Mouse (Mus musculus) cerebellum, postnatal 36 days (tissue): ENCODE results near the gene Gm21083.
"Not testable (repeated sequence)": the region's sequence is repeated elsewhere in the genome, so short reads cannot be mapped to it uniquely, and the experiment has no call there.

Source experiments
- DNase-seq, 2 experiments: peaks; one replicate each; pipeline ENCODE4 v3.0.0; 2021 to 2022; ENCODE audit warnings: mixed read lengths in 2 of 2

Gene Gm21083

DNA sequence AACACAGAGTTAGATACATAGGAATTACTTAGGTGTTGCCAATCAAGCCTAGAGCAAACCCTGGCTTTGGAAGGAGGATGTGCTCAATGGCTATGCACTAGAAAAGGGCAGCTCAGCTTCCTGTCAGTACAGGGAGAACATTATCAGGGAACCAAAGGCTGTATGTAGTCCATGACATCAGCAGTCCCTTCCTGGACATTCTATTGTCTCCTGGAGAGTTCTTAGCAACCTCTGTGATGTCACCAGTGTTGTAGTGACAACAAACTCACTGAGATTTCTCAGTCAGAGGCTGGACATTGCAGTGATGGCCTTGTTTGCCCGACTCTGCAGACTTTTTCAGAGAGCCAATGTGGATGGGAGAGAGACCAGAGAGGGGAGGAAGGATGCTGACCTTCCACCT, at the start of gene Gm21083:
Gene Gm21083 (plus strand): TSS at position 301 of the 400 bp plus-strand sequence.
- DNase-seq, result not testable (repeated sequence)

DNA sequence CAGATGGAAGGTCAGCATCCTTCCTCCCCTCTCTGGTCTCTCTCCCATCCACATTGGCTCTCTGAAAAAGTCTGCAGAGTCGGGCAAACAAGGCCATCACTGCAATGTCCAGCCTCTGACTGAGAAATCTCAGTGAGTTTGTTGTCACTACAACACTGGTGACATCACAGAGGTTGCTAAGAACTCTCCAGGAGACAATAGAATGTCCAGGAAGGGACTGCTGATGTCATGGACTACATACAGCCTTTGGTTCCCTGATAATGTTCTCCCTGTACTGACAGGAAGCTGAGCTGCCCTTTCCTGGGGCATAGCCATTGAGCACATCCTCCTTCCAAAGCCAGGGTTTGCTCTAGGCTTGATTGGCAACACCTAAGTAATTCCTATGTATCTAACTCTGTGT, 48.0 kb upstream of the Gm21083 start, which contains the start of gene Gm21190:
Gene Gm21190 (minus strand): TSS at position 101 of the 400 bp plus-strand sequence.
- not testable (repeated sequence) for DNase-seq

DNA sequence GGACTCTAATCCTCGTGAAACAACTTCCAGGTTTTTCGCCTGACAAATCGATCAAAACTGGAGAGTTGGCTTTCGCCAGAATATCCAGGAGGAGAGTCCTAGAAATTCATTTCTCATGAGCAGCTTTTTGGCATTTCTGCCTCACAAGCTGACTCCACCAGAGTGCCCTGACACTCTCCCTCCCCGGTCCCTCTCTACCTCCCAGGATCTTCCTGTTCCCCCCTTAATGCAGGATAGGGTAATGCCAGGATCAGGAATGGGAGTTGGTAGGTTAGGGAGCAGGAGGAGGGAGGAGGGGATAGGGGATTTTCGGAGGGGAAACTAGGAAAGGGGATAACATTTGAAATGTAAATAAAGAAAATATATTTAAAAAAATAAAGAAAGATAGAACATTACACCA, 28.5 kb upstream of the Gm21083 start:
- not testable (repeated sequence) for DNase-seq

DNA sequence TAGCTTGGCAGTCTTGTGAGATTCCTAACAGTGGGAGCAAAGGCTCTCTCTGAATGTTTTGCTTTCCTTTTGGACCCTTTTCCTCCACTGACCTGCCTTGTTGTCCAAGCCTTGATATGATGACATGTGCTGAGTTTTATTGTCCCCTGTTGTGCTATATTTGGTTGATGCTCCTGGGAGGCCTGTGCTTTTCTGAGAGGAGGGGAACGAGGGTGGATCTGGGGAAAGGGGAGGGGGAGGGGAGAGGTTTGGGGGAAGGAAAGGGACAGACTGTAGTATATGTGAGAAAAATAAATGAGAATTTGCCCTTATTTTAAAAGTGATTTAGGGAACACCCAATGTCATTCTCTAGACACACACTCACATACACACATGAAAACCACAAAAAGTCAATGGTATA, 28.0 kb upstream of the Gm21083 start:
- DNase-seq, result not testable (repeated sequence)

DNA sequence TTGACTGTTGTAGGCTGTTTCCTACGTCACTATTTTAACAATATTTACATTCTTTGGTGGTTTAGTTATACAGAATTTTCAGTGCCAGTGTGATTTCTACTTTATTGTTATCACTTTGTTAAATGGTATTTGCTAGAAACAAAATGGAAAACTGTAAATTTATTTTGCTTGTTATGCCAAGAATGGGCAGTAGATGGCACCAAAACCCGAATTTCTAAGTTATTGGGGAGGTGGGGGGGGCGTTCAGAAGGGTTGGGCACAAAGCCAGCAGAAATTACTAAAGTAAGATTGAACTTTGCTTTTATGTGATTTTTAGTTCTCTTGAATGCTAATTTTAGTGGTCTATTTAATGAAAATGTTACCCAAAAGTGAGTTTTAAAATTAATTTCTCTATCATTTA, 27.5 kb upstream of the Gm21083 start:
- DNase-seq, result not testable (repeated sequence)

DNA sequence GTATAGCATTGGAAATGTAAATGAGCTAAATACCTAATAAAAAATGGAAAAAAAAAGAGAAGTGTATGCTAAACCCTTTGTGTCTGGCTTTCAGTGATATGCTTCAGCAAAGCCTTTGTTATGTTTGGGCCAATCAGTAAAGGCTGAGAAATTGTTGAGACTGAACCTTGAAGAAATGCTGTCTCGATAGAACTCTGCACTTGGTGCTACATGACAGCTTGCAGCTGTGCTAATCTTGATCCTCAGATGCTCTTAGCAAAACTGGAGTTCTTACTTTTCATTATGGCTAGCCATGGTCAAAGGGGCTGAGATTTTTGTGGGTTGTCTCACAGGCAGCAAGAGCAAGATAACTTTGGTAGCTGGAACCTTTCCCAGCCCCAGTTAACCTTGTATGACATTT, 18.5 kb upstream of the Gm21083 start:
- not testable (repeated sequence) for DNase-seq

DNA sequence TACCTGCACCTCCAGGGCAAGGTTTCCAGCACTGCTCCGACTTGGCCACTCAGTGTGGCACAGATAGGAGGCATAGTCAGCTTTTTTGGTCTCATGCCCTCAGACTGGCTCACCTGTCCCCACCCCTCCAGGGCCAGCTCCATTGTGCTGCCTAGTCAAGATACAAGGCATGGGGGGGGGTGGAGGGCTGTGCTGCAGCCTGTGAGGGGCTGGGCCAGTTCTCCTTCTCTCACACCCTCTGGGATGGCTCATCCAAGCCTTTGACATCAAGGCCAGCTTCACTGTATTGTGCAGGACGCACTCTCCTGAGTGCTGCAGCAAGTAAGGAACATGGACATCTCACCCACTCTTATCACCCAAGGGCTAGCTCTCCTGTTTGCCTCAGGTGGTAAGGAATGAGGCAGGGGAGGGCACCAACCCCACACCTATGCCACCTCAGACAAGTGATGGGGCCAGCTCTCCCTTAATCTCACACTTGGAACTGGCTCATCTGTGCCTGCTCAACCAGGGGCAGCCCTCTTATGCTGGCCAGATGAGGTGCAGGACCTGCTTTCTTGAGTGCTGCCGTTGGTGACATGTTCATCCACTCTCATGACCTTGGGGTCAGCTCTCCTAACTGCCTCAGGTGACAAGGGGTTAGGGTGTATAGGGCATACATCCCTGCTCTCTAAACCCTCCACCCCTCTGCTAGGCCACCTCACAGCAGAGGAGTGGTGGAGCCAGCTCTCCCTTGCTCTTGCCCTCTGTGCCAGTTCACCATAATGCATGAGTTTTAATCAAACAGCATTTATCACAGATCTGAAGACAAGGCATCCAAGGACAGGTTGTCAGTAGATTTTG, 15.5 kb upstream of the Gm21083 start:
- not testable (repeated sequence) for DNase-seq

DNA sequence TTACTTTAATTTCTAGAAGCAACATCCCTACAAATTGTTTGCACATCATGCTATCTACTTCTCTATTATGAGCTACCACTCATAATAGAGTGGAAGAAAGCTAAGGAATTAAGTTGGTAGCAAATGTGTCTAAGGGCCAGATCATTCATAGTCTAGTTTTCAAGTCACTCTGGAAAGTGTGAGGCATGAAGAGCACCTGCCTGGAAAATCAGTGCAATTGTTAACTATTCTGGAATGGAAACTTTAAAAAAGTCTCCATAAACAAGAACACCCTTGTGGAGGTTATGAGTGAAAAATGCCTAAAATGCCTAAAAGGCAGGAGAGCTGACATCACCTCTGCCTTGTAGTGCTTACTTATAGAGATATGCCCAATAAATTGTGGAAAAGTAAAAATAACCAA, 3.4 kb upstream of the Gm21083 start:
- DNase-seq, result not testable (repeated sequence)

DNA sequence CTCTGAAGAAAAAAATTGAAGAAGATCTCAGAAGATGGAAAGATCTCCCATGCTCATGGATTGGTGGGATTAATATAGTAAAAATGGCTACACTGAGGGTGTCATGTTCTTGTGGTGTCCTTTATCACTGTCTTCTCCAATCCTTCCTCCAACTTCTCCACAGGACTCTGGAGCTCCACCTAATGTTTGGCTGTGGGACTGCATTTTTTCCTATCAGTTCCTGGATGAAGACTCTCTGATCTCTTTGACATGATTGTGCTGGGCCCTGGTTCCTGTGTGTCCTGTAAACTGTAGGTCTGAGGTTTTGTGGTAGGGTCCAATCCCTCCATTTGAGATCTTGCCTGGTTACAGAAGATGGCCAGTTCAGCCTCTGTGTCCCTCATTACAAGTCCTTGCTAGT, 9.2 kb downstream of the Gm21083 start:
- DNase-seq, result not testable (repeated sequence)

DNA sequence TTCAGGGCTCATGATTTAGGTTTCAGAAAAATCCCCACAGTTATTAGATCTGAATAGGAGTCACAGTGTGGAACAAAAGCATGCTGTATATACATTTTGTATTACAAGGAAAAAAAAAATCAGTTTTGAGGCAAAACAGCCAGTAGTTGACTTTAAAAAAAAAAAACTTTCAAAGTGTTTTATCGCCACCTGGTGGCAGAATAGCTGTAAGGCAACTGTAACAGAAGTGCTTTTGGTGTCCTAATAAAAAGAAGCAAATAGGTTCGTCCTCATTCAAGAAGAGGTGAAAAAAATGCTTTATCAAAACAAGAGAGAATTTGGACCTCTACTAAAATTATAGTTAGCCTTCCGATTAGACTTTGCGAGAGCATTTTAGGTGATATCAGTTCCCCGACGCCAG, 11.2 kb downstream of the Gm21083 start:
- DNase-seq, result peak in 1 of 2 experiments; percentile 4

DNA sequence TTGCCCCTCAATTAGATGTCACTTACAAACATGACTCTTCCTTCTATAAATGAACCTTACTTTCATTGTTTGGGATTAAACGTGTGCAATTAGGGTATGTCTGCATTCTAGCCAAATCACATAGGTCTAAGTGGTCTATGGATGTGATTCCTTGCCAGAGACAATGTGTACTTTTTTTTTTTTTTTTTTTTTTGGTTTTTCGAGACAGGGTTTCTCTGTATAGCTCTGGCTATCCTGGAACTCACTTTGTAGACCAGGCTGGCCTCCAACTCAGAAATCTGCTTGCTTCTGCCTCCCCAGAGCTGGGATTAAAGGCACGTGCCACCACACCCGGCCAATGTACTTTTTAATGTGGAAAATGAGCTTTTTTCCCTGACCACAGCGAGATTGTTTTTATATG, 13.5 kb downstream of the Gm21083 start:
- not testable (repeated sequence) for DNase-seq

DNA sequence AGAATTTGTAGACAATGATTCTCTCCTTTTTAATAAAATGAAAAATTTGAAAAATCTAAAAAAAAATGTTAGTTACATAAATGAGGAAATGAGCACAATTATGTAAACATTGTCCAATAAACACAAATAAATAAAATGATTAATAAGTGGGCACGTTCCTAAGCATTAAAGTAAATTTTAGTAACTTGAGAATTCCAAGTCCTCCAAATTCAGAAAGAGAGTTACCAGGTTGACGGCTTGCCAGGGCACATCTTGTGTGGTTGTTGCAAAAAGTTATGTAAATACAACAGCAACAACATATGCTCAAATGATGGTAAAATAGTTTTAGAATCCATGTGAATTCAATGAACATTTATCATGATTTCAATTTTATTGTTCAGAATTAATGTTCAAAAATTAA, 14.4 kb downstream of the Gm21083 start:
- DNase-seq, result not testable (repeated sequence)

DNA sequence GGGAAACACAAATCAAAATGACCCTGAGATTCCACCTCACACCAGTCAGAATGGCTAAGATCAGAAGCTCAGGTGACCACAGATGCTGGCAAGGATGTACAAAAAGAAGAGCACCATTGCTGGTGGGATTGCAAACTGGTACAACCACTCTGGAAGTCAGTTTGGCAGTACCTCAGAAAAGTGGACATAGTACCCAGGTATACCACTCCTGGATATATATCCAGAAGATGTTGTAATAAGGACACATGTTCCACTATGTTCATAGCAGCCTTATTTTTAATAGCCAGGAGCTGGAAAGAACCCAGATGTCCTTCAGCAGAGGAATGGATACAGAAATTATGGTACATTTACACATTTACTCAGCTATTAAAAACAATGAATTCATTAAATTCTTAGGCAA, 21.7 kb downstream of the Gm21083 start:
- DNase-seq, result not testable (repeated sequence)

DNA sequence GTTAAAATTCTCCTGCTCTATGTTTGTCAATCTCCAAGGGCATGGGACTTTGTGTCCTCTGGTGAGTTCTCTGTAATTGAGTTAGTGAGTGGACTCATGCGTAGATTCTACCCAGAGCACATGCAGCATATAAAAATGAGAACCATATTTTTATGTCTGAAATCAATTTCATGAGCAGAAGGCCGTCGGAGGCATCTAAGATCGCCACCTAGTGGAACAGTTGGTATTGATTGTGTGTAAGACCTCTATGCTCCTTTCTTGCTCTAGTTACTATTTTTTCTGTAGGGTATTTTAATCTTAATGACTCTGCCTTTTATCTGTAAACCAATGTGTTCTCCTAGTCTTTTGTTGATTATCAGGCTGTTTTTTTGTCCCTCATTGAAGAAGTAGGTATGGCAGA, 23.2 kb downstream of the Gm21083 start:
- DNase-seq, result not testable (repeated sequence)

DNA sequence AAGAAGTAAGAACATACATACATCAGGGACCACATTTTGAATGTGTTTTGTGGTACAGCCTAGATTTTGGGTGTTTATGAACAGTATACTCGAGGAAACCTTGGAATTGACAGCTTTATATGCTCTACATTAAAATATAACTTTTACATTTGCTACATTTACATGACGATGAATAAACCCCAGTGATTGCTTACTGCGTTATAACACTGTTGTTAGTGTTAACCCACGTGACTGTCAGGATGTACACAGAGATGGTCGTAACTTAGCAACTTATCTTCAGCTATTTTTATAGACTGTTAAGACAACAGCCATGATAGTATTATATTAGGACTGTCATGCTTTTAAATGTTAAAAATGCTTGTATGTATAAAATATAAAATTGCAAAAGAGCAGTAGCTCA, 24.3 kb downstream of the Gm21083 start:
- DNase-seq, result not testable (repeated sequence)

DNA sequence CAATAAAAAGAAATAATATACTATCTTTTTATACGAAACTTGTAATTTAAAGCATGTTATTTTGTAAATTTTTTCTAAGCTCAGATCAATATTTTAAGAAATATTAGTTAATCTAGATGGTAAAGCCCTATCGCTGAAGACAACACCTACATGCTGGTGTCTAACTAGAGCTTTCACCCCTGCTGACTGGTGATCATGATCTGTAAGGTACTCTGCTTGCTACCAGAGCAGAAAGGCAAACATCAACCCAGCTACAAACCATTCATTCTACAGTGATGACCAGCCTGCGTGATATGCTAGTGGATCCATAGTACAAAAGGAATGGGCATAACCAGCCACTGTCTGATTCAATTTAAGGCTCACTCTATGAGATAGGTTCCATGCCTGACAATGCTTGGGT, 24.8 kb downstream of the Gm21083 start:
- not testable (repeated sequence) for DNase-seq

DNA sequence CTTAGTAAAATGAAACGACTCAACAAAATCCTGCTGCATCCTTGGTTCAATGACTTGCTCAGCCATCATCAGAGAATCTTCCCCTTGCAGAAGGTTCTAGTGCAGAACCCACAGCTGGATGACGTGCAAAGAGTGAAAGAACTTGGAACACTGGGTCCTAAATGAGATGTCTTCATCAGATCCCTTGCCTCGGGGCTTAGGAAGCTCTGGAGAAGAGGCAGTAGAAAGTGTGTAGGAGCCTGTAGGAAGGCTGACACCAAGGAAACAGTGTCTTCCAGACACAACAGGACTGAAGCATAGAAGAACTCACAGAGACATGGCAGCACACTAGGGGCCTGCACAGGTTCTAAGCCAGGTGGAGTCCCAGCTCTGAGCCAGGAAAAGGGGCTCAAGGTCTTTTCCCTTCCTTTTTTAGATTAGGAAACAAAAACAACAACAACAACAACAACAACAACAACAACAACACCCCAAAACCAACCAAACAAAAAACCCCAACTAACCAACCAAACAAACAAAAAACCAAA, 25.4 kb downstream of the Gm21083 start:
- DNase-seq, result not testable (repeated sequence)

DNA sequence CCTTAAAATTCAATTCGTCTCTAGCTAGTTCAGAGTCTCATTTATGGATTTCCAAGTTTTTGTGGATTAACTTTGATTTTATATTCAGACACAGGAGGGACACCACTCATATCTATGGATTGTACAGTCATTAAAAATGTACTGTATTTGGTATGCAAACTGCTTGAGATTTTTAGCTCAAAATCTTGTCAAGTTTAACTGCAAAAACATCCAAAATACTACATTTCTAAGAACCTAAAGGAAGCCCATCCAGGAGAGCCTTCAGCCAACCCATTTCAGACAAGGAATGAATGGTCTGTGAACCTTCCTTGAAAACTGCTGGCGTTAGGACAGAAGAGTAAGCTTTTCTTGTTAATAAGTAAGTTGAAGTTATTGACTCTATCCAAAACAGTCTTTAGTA, 25.9 kb downstream of the Gm21083 start:
- DNase-seq, result not testable (repeated sequence)

DNA sequence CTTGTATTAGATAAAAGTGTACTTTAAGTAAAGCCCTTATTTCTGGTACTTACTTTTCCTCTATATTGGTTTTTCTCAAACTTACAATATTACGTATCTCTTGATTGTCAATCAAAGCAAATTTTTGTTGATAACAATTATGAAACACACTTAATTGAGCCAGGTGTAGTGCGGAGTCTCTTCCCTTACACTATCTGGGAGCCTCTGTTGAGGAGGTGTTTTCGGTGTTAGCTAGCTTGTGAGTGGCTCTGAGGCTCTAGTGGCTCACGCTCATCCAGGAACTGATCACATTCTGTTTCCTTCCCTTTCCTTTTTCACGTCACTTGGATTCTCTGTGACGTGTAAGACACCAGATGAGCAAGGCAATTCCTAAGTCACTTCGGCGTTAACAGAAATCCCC, 26.5 kb downstream of the Gm21083 start:
- not testable (repeated sequence) for DNase-seq

DNA sequence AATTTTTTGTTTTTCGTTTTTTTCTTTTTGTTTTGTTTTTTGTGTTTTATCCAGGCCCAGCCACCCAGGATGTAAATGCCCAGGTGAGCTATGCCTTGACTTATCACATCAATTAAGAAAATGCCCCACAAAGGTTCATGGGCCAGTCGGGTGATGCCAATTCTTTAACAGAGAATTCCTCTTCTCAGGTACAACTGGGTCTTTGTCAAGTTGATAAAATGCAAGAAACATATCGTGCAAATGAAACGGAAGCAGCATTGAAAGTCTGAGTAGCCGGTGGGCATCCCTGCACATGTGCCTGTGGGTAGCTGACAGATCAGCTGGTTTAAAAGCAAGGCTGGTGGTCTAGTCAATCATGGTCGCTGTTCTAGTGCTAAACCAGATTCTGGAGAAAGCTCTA, 29.5 kb downstream of the Gm21083 start:
- DNase-seq, result peak in 1 of 2 experiments; percentile 6

DNA sequence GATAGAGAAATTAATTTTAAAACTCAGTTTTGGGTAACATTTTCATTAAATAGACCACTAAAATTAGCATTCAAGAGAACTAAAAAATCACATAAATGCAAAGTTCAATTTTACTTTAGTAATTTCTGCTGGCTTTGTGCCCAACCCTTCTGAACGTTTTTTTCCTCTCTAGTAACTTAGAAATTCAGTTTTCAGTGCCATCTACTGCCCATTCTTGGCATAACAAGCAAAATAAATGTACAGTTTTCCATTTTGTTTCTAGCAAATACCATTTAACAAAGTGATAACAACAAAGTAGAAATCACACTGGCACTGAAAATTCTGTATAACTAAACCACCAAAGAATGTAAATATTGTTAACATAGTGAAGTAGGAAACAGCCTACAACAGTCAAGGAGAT, 33.6 kb downstream of the Gm21083 start:
- DNase-seq, result not testable (repeated sequence)

DNA sequence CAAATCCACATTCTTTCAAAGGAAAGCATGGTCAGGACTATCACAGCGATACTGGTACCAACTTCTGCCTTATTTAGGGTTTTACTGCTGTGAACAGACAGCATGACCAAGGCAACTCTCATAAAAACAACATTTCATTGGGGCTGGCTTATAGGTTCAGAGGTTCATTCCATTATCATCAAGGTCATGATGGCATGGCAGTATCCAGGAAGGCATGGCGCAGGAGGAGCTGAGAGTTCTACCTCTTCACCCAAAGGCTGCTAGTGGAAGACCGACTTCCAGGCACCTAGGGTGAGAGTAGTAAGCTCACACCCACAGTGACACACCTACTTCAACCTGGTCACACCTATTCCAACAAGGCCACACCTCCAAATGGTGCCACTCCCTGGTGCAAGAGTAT, 39.1 kb downstream of the Gm21083 start:
- DNase-seq, result not testable (repeated sequence)

DNA sequence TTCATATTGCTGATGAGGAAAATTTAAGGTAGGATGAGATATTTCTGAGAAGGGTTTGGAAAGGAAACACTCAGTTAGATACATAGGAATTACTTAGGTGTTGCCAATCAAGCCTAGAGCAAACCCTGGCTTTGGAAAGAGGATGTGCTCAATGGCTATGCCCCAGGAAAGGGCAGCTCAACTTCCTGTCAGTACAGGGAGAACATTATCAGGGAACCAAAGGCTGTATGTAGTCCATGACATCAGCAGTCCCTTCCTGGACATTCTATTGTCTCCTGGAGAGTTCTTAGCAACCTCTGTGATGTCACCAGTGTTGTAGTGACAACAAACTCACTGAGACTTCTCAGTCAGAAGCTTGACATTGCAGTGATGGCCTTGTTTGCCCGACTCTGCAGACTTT, 41.6 kb downstream of the Gm21083 start, which contains the start of gene Speer4d:
Gene Speer4d (plus strand): TSS at position 301 of the 400 bp plus-strand sequence.
- DNase-seq, result not testable (repeated sequence)

DNA sequence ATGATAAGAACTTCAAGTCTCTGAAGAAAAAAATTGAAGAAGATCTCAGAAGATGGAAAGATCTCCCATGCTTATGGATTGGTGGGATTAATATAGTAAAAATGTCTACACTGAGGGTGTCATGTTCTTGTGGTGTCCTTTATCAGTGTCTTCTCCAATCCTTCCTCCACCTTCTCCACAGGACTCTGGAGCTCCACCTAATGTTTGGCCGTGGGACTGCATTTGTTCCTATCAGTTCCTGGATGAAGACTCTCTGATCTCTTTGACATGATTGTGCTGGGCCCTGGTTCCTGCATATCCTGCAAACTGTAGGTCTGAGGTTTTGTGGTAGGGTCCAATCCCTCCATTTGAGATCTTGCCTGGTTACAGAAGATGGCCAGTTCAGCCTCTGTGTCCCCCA, 51.0 kb downstream of the Gm21083 start:
- not testable (repeated sequence) for DNase-seq
